Mouse (Mus musculus): ENCODE results near the gene Kif1c. TPM values are rescaled to one million over a fixed set of nuclear protein-coding genes. Genes with fewer than 3 reads are reported as not detected.

The Kif1c gene
- polyA plus RNA-seq (2016; fragmentation: Nextera tagmentation; extraction: Ambion mirVana) = 1.8 and 2.0 TPM in 2 replicates

GRCm38 (mm10) chr11:70699722-70700556, at the start of gene Kif1c, which contains the start of gene Inca1:
Gene Kif1c, plus strand, starts transcription at chr11:70700548.
Gene Inca1, minus strand, starts transcription at chr11:70700155.
- H3K9me3 ChIP-seq (replicated peaks) = no peaks in the 10 kb centered on the region
- DNase-seq (ENCODE audit: low spot score) = peak; percentile 90
- peak within 1 kb of the TSS; percentile 93 for H3K4me3 ChIP-seq
- H3K27me3 ChIP-seq (ENCODE audit: low read depth, poor library complexity, severe bottlenecking) = peaks cover 8% of the 10 kb centered on the region; the same call in 1 of the 2 replicates
- peaks cover 27% of the 10 kb centered on the region for H3K36me3 ChIP-seq
- WGBS = under 1% methylated on average over 69 of the region's 69 CpGs
- H3K27ac ChIP-seq (replicated peaks) = peak within 1 kb of the TSS; percentile 95
- peaks cover 35% of the 10 kb centered on the region for H3K4me1 ChIP-seq

GRCm38 (mm10) chr11:70651391-70651790, 49.0 kb upstream of the Kif1c start:
- H3K27ac ChIP-seq (replicated peaks) = no peak overlapping the region
- WGBS = 90% methylated on average over 2 of the region's 2 CpGs
- peak overlapping the region; percentile 18; the same call in 1 of the 2 replicates for H3K4me3 ChIP-seq
- H3K9me3 ChIP-seq (replicated peaks) = no peaks in the 10 kb centered on the region
- H3K27me3 ChIP-seq (ENCODE audit: low read depth, poor library complexity, severe bottlenecking) = no peaks in the 10 kb centered on the region
- DNase-seq (ENCODE audit: low spot score) = no peak
- peaks cover 60% of the 10 kb centered on the region for H3K4me1 ChIP-seq
- H3K36me3 ChIP-seq = peaks cover 51% of the 10 kb centered on the region

- peak overlapping the region; percentile 100 for H3K4me3 ChIP-seq
- 76% methylated on average over 12 of the region's 12 CpGs for WGBS
- no peaks in the 10 kb centered on the region for H3K9me3 ChIP-seq (replicated peaks)
- DNase-seq (ENCODE audit: low spot score) = no peak
- peak overlapping the region; percentile 99; the same call in 1 of the 2 replicates for H3K27ac ChIP-seq (replicated peaks)
- peaks cover 66% of the 10 kb centered on the region for H3K4me1 ChIP-seq
- H3K27me3 ChIP-seq (ENCODE audit: low read depth, poor library complexity, severe bottlenecking) = no peaks in the 10 kb centered on the region
- H3K36me3 ChIP-seq = peaks cover 51% of the 10 kb centered on the region
Observed at GRCm38 (mm10) chr11:70652029-70652883, 48.1 kb upstream of the Kif1c start.

GRCm38 (mm10) chr11:70652884-70653344, 47.4 kb upstream of the Kif1c start:
- Histone ChIP-seq H3K4me3 (peak overlapping the region; percentile 100), H3K27ac (replicated peaks) (peak overlapping the region; percentile 99), H3K36me3 (peaks cover 51% of the 10 kb centered on the region), H3K4me1 (peaks cover 68% of the 10 kb centered on the region), H3K27me3 (ENCODE audit: low read depth, poor library complexity, severe bottlenecking) (no peaks in the 10 kb centered on the region), H3K9me3 (replicated peaks) (no peaks in the 10 kb centered on the region)
- 68% methylated on average over 6 of the region's 6 CpGs for WGBS
- DNase-seq (ENCODE audit: low spot score) = no peak

- no peaks in the 10 kb centered on the region for H3K9me3 ChIP-seq (replicated peaks)
- peak; percentile 85 for DNase-seq (ENCODE audit: low spot score)
- H3K36me3 ChIP-seq = peaks cover 46% of the 10 kb centered on the region
- H3K27me3 ChIP-seq (ENCODE audit: low read depth, poor library complexity, severe bottlenecking) = no peaks in the 10 kb centered on the region
- WGBS = 1% methylated on average over 57 of the region's 63 CpGs
- peaks cover 67% of the 10 kb centered on the region for H3K4me1 ChIP-seq
- peak overlapping the region; percentile 99 for H3K27ac ChIP-seq (replicated peaks)
- H3K4me3 ChIP-seq = peak overlapping the region; percentile 100
Observed at GRCm38 (mm10) chr11:70653345-70654197, 46.8 kb upstream of the Kif1c start.

GRCm38 (mm10) chr11:70654198-70654922, 46.0 kb upstream of the Kif1c start, which contains the start of gene Pfn1:
Gene Pfn1, minus strand, starts transcription at chr11:70654644.
- Histone ChIP-seq H3K4me3 (peak within 1 kb of the TSS; percentile 100), H3K4me1 (peaks cover 62% of the 10 kb centered on the region), H3K27me3 (ENCODE audit: low read depth, poor library complexity, severe bottlenecking) (no peaks in the 10 kb centered on the region), H3K27ac (replicated peaks) (peak within 1 kb of the TSS; percentile 99), H3K36me3 (peaks cover 41% of the 10 kb centered on the region), H3K9me3 (replicated peaks) (no peaks in the 10 kb centered on the region)
- peak; percentile 84 for DNase-seq (ENCODE audit: low spot score)
- under 1% methylated on average over 59 of the region's 61 CpGs for WGBS

- Histone ChIP-seq H3K4me3 (peak overlapping the region; percentile 100), H3K36me3 (peaks cover 40% of the 10 kb centered on the region), H3K27ac (replicated peaks) (peak overlapping the region; percentile 99), H3K4me1 (peaks cover 62% of the 10 kb centered on the region), H3K9me3 (replicated peaks) (no peaks in the 10 kb centered on the region), H3K27me3 (ENCODE audit: low read depth, poor library complexity, severe bottlenecking) (no peaks in the 10 kb centered on the region)
- WGBS = 0% methylated on average over 48 of the region's 48 CpGs
- DNase-seq (ENCODE audit: low spot score) = peak; percentile 82
Observed at GRCm38 (mm10) chr11:70654923-70655570, 45.3 kb upstream of the Kif1c start.

GRCm38 (mm10) chr11:70655571-70656455, 44.5 kb upstream of the Kif1c start:
- peak overlapping the region; percentile 100 for H3K4me3 ChIP-seq
- H3K36me3 ChIP-seq = peaks cover 40% of the 10 kb centered on the region
- peak; percentile 81 for DNase-seq (ENCODE audit: low spot score)
- no peaks in the 10 kb centered on the region for H3K27me3 ChIP-seq (ENCODE audit: low read depth, poor library complexity, severe bottlenecking)
- H3K27ac ChIP-seq (replicated peaks) = peak overlapping the region; percentile 99
- H3K9me3 ChIP-seq (replicated peaks) = no peaks in the 10 kb centered on the region
- under 1% methylated on average over 61 of the region's 61 CpGs for WGBS
- peaks cover 59% of the 10 kb centered on the region for H3K4me1 ChIP-seq

GRCm38 (mm10) chr11:70656456-70656927, 43.9 kb upstream of the Kif1c start:
- peaks cover 40% of the 10 kb centered on the region for H3K36me3 ChIP-seq
- H3K4me1 ChIP-seq = peaks cover 56% of the 10 kb centered on the region
- 2% methylated on average over 16 of the region's 16 CpGs for WGBS
- no peaks in the 10 kb centered on the region for H3K9me3 ChIP-seq (replicated peaks)
- no peaks in the 10 kb centered on the region for H3K27me3 ChIP-seq (ENCODE audit: low read depth, poor library complexity, severe bottlenecking)
- peak overlapping the region; percentile 99 for H3K27ac ChIP-seq (replicated peaks)
- H3K4me3 ChIP-seq = peak overlapping the region; percentile 100
- peak; percentile 66 for DNase-seq (ENCODE audit: low spot score)

- peak; percentile 48 for DNase-seq (ENCODE audit: low spot score)
- Histone ChIP-seq H3K27me3 (ENCODE audit: low read depth, poor library complexity, severe bottlenecking) (no peaks in the 10 kb centered on the region), H3K36me3 (peaks cover 40% of the 10 kb centered on the region), H3K9me3 (replicated peaks) (no peaks in the 10 kb centered on the region), H3K4me1 (peaks cover 54% of the 10 kb centered on the region), H3K4me3 (peak within 1 kb of the TSS; percentile 100), H3K27ac (replicated peaks) (peak within 1 kb of the TSS; percentile 99)
- 0% methylated on average over 3 of the region's 3 CpGs for WGBS
Observed at GRCm38 (mm10) chr11:70656964-70657363, 43.4 kb upstream of the Kif1c start, which contains the start of gene Eno3. Gene Eno3, plus strand, starts transcription at chr11:70657202.
